Mouse (Mus musculus) embryonic fibroblast, embryonic 13.5 days (primary cell): ENCODE data around the gene Tecr.

Experiments used
- CTCF ChIP-seq: IDR thresholded peaks from 2 replicates; pipeline ENCODE4 v1.5.1; 2011; ENCODE audit warnings: mild to moderate bottlenecking, control low read depth, low read length, moderate library complexity, borderline replicate concordance; ENCODE audit not compliant: insufficient read depth
- POLR2A ChIP-seq: IDR thresholded peaks from 2 replicates; pipeline ENCODE4 v1.6.1; 2011; ENCODE audit warnings: low read depth, mild to moderate bottlenecking, control low read depth, low read length, moderate library complexity

GRCm38 (mm10) chr8:83566469-83567395 is 41.0 kb downstream of the Tecr start, which contains the start of gene Ndufb7:
- TF ChIP-seq POLR2A (peak; percentile 89), CTCF (peak; percentile 96)
